Mouse (Mus musculus) cortical plate, adult 2 months (tissue): ENCODE data around the gene Mrps18a.

ENCODE experiments used
- CTCF ChIP-seq: fragments of 200-500 bp; IDR thresholded peaks from 2 replicates; pipeline ENCODE4 v1.5.1; 2011; ENCODE audit warnings: mild to moderate bottlenecking, control low read depth, low read length; ENCODE audit not compliant: insufficient read depth; ENCODE audit errors: extremely low read depth
- POLR2A ChIP-seq: fragments of 200-500 bp; IDR thresholded peaks from 2 replicates; pipeline ENCODE4 v1.6.1; 2011; ENCODE audit warnings: mild to moderate bottlenecking, low read length, control low read depth; ENCODE audit not compliant: insufficient read depth; ENCODE audit errors: extremely low read depth

DNA sequence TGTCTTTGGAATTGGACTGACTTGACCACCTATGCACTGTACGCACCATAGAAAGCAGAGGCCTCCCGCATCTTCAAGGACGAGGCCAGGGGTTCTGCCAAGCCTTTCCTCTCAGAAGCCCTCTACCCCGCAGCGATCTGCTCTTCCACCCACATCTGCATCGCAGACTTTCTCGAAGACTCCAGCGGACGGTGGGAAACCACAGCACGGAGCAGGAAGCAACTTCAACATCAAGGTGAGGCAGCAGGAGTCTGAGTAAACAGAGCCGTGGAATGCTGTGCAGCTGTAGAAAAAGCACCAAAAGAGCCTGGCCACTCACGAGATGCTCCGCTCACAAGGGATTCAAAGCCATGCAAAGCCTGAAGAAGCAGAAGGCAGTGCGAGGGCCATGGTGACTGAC, 18.9 kb upstream of the Mrps18a start:
- TF ChIP-seq POLR2A, result no peak
- no peak for TF ChIP-seq CTCF
